Mouse (Mus musculus) mature B cell (primary cell): ENCODE measurements around the gene Spta1.

Experiments used
- in situ Hi-C: fragments of 300-500 bp; cut with MboI; formaldehyde crosslinking; loops from 2 replicates; pipeline ENCODE4 v1.14.3; 2019

Spta1 gene

DNA sequence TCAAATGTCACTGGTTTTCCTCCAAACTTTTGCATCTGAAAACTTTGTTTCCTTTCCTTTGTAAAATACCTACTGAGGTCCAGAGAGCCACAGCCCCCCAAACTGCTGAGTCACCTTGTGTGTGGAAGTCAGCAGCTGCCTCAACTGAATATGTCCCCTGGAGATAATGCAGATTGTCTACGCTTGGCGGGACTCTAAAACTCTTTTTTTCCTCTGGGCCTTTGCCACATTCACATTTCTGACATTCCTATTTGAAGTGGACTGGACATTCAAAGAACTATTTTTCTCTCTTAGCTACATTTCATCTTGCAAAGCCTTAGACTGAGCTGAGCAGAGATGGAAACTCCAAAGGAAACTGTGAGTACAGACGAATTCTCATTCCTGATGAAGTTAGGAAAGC lies at the start of gene Spta1:
Gene Spta1, plus strand, starts transcription at position 172 of the 400 bp plus-strand sequence.
- in situ Hi-C loops = no loop called here

DNA sequence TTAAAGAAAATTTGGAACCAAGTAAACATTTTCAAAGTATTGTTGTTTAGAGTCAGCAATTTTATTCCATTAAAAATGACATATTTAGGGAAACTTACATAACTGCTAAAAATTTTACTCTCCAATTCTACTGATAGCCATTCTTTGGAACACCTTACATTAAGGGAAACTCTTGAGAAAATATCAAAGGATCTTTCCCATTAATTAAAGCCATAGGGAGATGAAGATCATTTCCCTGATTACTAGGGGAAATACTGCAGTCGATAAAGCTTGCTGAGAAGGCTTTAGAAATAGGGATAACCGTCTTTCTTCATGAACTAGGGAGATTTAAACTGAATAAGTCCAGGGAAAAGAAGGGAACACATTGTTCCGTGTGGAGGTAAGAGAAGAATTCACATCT lies 41.4 kb upstream of the Spta1 start, which contains the start of gene Olfr424:
Gene Olfr424, plus strand, starts transcription at position 301 of the 400 bp plus-strand sequence.
- in situ Hi-C loops = no loop called here

DNA sequence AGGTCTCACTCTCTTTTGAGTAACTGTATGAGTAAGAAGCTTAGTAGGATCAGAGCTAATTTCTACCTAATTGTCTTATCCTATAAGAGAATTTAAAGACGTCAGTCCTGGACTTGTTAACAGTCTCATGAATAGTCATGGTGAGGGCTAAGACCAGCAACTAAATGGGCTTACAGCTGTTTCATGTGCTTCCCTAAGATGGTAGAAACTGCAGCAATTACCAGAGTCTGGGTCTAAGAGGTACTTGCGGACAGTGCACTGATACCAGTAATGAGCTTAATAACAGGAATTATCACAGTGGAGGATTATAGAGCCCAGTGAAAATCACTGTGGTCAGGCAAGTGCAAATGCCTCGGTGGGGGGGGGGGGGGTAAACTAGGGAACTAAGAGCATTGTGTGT lies 40.6 kb upstream of the Spta1 start:
- in situ Hi-C loops = no loop called here

DNA sequence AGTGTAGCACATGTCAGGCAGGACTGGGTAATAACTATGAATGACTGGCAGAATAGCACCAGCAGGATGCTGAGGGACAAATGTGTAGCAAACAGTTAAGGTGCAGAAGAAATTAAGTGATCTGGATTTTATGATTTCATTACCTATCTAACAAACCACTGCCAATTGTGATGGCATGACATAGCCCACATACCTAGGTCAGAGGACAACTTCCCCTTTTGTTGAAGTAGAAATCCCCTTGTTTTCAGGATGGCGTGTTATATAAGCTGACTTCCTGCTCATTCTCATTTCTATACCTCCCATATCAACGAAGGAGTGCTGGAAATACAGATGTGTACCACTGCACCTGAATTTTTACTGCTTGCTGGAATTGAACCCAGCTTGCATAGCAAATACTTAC lies 31.2 kb upstream of the Spta1 start:
- in situ Hi-C loops = no loop called here

DNA sequence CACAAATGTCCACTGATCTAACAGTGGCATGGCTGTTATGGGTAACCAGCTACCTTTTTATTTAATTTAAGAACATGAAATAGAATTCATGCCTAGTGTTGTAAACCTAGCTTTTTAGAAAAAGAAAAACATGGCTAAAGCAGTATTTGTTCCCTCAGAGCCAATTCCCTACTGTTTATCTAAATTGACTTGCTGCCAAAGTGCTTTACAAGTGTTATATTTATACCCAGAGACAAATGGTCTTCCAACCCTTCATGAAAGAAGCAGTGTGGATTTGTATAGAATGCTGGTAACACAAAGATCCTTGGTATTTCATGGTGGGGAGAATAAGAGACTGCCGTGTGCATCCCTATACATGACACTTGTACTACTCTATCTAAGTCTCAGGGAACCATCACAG lies 25.9 kb upstream of the Spta1 start:
- in situ Hi-C loops = no loop called here

DNA sequence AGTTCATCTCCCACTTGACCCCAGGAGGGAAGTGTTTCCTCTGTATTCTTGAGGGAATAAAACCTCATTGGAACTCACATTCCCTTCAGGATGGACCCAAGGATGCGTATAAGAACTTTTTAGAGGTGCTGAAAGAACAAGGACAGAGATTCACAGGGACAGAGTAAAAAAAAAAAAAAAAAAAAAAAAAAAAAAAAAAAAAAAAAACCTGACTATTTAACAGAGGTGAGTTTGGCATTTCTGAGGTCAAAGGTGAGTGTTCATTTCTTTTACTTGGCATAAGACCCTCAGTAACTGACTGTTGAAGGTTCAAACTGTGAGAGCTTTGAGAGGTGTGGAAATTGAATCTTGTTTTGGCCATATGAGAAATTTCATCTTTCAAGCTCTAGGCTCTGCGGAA lies 23.3 kb upstream of the Spta1 start:
- in situ Hi-C loops = no loop called here

DNA sequence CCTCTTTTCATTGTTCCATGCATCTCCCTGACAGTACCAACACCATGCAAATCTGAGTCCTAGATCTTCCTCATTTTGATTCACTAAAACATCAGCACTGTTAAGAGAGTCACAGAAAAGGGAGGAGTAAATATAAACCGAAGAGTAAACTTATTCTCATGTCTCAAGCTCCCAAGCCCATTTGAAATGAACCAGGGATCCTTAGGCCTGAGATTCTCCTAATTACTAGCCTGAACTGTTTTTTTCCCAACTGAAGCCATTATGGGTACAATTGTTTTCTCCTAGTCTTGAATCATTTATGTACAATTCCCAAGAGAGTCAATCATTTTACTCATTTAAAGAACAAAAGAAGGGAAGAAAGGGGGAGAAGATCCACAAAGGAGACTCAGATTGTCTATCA lies 17.2 kb upstream of the Spta1 start, which contains the start of gene Olfr420:
Gene Olfr420, plus strand, starts transcription at position 301 of the 400 bp plus-strand sequence.
- in situ Hi-C loops = no loop called here

DNA sequence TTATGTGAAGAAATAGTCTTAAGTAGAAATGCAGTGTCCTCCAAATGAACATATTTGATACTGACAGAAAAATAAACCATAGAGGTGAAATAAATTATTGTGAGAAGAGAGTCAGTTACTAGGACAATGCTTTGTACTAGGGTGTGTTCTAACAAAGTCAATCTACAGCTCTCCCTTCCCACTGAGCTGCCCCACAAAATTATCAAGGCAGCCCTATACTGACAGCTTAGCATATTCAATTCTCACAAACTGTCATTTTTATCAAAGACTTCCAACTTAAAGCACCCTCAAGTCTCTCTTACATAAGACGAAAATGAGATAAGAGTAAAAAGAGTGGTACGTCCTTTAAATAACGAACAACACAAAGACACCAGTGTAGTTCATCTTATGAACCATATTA lies 15.0 kb upstream of the Spta1 start:
- in situ Hi-C loops = no loop called here

DNA sequence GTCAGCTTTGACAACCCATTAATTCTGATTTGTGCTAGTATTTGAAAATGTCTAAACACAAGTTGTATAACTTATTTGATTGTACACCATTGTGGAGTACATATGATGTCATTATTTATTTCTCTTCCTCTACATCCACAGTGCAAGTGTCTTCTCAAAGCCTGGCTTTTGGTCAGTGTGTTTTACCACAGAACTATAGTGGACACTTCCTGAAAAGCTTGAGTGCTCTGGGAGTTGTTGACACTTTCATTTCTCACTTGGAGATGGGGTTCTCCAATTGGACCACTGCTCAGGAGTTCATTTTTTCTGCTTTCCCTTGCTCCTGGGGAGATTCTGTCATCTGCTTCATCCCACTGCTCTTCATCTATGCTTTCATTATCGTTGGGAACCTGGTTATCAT lies 14.1 kb upstream of the Spta1 start:
- in situ Hi-C loops = no loop called here

DNA sequence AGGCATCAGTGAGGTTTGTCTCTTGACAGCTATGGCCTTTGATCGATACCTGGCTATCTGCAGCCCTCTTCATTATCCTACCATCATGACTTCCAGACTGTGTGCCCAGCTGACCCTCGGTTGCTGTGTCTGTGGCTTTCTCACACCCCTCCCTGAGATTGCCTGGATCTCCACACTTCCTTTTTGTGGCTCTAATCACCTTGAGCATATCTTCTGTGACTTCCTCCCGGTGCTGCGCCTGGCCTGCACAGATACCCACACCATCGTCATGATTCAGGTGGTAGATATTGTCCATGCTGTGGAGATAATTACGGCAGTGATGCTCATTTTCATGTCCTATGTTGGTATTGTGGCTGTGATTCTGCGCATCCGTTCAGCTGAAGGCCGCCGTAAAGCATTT lies 13.5 kb upstream of the Spta1 start:
- in situ Hi-C loops = no loop called here

DNA sequence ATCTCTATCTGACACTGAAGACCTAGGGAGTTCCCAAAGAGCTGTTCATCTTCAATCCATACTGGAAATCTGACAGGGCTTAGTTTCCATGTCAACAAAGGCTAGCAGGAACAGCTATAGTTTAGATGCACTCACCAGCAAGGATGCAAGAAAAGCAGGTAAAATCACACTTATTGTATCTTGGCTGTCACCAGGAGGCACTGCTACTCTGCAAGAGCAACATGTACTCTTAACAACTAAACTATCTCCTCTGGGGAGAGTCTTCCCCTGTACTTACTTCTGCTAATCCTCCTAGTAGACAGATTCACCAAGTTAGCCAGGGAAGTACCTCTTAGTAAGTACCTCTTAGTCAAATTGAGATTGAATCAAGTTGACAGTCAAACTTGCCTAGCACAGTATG lies 3.6 kb upstream of the Spta1 start:
- in situ Hi-C loops = no loop called here

DNA sequence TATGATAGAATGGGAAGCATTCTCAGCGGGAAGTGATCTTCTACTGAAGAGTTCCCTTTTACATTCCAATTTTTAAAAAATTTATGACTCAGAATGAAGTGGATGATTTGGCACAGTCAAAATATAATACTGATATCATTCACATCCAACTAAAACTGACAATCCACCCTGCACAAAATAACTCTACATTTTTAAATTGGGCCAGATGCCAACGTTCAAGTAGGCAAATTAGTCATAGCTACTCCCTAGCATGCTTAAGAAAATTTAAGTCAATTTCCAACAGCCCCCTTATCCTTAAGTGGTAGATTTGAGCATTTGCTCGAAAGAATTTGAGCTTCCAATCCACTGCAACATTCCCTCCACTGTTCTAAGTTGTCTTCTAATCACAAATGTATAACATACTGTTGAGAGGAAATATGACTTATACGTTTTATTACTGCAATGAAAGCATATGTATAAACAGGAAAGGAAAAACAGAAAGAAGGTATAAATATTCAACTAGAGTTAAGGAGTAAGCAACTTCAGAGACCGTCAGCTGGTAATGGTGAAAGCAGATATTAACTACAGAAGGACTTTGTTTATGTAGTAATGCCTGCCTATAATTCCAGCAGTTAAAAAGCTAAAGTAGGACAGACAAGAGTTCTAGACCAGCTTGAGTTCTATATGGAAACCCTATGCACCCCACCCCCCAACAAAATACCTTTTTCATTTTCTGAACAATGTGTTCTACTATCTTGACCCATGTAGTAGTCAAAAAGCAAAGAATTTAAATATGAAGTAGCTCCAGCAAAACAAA lies 1.7 kb upstream of the Spta1 start:
- in situ Hi-C loops = no loop called here

DNA sequence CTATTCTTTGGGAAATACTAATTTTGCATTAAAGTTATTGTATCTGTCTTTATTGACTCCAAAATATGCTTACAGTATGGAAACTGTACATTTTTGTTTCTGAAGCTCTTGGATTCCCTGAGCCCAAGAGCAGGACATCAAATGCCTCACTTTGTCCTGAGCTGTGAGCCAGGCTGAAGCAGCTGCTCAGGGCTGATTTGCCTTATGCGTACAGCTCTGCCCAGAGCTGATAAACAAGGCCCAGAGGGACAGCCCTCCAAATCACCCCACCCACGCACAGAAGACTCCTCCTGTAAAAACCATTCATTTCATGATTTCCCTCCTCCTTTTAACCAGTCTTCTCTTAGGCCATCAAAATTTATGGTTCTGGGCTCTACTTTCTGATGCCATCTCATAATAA lies 1.0 kb upstream of the Spta1 start:
- in situ Hi-C loops = no loop called here

DNA sequence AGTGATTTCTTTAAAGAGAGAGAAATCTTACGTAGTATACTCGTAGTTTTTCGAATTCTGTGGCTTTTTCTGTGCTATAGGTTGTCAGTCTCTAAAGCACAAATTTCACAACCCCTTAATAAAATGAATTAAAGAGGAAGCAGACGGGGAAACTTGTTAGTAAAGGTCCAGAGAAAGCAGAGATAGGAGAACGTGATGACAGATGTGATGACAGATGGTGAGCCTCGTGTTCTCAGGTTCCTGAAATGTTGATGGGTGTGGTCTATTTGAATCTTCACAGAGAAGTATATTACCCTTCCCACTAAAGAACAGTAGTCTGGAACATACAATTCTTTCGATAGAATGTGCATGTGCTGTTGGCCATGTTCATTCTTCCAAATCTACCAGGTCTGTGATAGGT lies 32.1 kb downstream of the Spta1 start:
- in situ Hi-C loops = no loop called here

DNA sequence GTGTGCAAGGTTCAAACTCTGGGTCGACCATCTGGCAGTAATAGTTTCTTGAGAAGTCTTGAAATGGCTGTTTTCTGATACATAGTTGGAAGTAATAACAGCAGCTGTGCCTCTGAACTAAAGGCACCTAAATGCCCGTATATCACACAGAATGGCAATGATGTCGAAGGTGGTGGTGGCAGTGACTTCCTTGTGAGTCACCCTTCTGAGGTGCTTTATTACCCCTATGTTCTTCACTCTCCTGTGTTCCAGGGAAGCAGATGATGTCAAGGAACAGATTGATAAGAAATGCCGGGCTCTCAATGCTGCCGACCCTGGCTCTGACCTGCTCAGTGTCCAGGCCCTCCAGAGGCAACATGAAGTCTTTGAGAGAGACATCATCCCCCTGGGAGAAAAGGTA lies 39.7 kb downstream of the Spta1 start:
- in situ Hi-C loops = no loop called here

DNA sequence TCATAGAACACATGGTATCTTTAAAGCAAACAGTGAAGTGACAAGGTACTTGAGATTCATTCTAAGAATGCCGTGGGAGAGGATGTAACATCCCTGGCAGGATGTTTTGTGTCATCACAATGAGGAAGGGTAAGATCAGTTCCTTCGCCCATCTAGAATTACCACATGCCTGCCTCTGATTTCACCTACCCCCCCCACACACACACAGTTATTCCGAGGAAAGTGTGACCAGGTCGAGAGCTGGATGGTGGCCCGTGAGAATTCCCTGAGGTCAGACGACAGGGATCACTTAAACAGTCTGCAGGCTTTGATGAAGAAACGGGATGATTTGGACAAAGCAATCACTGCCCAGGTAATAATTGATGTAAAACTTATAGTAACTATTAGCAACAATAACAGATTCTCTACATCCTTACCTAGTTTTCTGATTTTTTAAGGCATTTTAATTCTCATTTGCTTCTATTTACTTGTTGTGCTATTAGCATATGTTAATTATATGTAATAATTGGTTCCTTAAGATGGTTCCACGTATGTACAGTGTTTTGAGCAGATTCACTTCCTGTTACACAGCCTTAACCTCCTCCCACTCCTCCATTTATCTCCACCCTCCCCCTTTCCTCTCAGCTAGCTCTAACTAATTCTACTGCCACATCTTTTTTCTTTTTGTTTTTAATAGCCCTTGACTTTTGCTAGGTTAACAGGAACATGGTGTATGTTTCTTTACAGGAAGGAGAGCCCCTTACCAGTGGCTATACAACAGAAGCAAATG lies 42.9 kb downstream of the Spta1 start:
- in situ Hi-C loops = no loop called here

DNA sequence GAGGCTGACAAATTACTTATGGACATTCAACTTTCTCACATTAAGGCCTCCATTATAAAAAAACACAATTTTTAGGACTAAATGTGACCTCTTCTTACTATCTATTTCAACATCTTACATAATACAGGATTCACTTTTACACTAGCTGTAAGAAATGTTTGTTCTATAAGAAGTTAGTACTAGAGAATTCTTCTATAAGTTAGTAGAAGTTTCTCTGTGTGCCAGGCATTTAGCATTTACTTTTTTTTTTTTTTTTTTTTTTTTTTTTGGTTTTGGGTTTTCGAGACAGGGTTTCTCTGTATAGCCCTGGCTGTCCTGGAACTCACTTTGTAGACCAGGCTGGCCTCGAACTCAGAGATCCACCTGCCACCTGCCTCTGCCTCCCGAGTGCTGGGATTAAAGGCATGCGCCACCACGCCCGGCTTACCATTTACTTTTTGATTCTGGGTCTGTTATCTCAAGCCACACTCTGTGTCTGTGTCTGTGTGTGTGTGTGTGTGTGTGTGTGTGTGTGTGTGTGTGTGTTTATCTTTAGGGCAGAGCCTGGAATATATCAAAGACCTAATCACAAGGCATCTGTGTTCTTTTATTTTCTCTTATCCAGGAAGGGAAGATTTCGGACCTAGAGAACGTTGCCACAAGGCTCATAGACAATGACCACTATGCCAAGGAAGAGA lies 44.1 kb downstream of the Spta1 start:
- in situ Hi-C loops = no loop called here

DNA sequence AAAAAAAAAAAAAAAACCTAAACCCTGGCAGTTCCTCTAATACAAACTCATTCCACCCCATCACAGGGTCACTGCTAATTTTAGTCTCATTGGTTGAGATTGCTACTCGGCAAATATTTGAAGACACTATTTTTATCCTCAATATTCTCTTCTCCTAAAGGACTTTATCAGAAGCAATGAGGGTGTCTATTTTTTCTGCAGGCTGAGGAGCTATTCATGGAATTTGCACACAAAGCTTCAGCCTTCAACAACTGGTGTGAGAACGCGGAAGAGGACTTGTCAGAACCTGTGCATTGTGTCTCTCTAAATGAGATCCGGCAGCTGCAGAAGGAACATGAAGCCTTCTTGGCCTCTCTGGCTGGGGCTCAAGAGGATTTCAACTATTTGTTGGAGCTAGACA lies 67.3 kb downstream of the Spta1 start:
- in situ Hi-C loops = no loop called here

DNA sequence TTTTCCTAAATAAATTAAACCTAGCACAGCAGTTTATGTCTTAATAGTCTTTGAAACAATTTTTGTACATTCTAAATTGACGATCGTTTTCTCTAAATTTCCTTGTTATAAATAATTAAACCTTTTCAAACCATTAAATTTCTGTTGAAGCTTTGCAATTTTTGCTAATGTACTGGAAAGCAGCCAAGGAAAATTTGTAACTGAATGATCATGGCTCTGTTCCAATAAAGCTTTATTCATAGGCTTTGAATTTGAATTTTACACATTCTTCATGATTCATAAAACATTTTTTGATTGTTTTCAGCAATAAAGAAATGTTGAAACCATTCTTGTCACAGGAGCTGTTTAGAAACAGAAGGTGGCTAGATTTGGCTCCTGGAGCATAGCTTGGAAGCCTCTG lies 72.0 kb downstream of the Spta1 start:
- in situ Hi-C loops = no loop called here

DNA sequence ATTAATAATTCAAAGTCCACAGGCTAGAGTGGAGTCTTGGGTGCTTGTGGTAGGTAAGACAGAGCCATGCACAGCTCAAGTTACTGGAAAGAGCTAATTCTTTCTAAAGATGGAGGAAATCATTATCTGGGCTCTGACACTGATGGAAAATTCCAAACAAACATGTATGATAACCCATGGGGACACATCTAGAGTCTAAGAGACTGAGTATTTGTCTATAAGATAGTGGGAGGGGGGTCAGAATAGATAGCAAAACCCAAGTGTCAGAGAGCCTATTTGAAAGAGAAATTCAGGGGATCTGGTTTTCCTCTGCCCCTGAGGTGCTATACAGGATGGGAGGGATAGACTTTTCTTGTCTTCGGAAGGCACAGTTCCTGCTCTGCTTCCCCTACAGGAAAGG lies 73.5 kb downstream of the Spta1 start:
- in situ Hi-C loops = no loop called here

DNA sequence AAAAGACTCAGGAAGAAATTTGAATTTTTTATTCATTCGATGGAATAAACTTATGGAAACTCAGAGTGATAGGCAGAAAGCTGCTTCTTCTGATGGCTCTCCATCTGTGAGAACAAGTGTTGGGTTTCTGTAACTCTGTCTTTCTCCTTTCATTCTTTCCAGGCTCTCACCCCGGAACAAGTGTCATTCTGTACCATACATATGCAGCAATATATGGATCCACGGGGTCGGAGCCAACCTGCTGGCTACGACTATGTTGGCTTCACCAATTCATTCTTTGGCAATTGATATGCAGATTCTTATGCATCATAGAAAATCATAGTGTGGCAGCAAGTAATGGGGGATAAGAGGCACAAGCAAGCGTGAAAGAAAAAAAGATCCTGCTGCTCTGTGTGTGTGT lies 74.6 kb downstream of the Spta1 start:
- in situ Hi-C loops = no loop called here

DNA sequence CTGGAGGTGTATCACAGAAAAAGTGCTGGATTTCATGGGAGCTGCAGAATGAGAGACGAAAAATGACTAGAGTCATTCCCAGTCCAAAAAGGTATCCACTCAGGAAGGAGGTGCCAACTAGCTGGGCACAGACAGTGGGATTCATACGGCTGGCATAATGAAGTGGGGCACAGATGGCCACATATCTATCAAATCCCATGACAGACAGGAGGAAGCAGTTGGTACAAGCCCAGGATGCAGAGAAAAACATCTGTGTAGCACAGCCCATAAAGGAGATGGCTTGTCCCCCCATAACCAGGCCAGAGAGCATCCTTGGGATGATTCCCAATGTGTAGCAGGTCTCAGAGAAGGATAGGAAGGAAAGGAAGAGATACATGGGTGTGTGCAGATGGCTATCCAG lies 77.8 kb downstream of the Spta1 start:
- in situ Hi-C loops = no loop called here

DNA sequence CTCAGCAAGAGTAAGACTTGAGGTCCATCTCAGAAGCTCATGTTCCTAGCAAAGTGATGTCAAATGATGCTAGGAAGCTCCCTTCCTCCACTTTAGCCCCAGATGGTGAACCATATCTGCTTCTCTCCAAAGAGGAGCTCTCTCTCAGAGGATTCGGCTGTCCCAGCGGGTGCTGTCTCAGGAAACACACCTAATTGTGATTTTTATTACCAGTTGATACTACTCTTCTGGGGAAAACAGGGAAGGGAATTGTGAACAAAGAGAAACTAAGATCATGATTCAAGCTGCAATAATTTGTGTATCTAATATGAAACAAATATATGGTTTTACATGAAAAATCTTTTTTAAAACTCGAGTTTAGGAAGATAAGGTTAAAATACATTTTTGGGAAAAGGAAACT lies 79.4 kb downstream of the Spta1 start, which contains the start of gene Olfr419:
Gene Olfr419, minus strand, starts transcription at position 101 of the 400 bp plus-strand sequence.
- in situ Hi-C loops = no loop called here
